Mouse (Mus musculus) liver, embryonic 11.5 days (tissue): Measurements from ENCODE around the gene Hmgcs2. TPM values are rescaled to one million over a fixed set of nuclear protein-coding genes. Genes with fewer than 3 reads are reported as not detected.

Source experiments
- ATAC-seq: fragments of 200-750 bp; cut with Nextera tagmentation; replicated peaks from 2 replicates; pipeline ENCODE4 v1.8.0; 2017; ENCODE audit warnings: moderate number of reproducible peaks, mild to moderate bottlenecking, moderate TSS enrichment, moderate library complexity; ENCODE audit not compliant: low FRiP score
- DNase-seq: peaks from one replicate; pipeline ENCODE4 v3.0.0-alpha.2; 2017; ENCODE audit warnings: low spot score
- H3K27ac ChIP-seq: fragments of 300-500 bp; sonication (generic); 2 replicates; pipeline ENCODE4 v1.5.1; 2014; ENCODE audit warnings: mild to moderate bottlenecking, low read depth, low read length, control low read depth
- H3K27me3 ChIP-seq: fragments of 300-500 bp; sonication (generic); replicated peaks from 2 replicates; pipeline ENCODE4 v1.6.1; 2014; ENCODE audit warnings: low read length, mixed read lengths; ENCODE audit not compliant: control insufficient read depth, insufficient read depth
- H3K36me3 ChIP-seq: fragments of 300-500 bp; sonication (generic); 2 replicates; pipeline ENCODE4 v1.6.1; 2014; ENCODE audit warnings: mild to moderate bottlenecking, low read length, moderate library complexity, mixed read lengths; ENCODE audit not compliant: control insufficient read depth, insufficient read depth
- H3K4me1 ChIP-seq: fragments of 300-500 bp; sonication (generic); replicated peaks from 2 replicates; pipeline ENCODE4 v1.6.1; 2014; ENCODE audit warnings: low read length, mixed read lengths; ENCODE audit not compliant: control insufficient read depth, insufficient read depth
- H3K4me2 ChIP-seq: fragments of 300-500 bp; sonication (generic); 2 replicates; pipeline ENCODE4 v1.6.1; 2014; ENCODE audit warnings: mild to moderate bottlenecking, control low read depth, moderate library complexity
- H3K4me3 ChIP-seq: fragments of 300-500 bp; sonication (generic); 2 replicates; pipeline ENCODE4 v1.5.1; 2014; ENCODE audit warnings: low read depth, low read length, control low read depth
- H3K9ac ChIP-seq: fragments of 300-500 bp; sonication (generic); 2 replicates; pipeline ENCODE4 v1.6.1; 2014; ENCODE audit warnings: low read depth, low read length, control low read depth
- H3K9me3 ChIP-seq: fragments of 300-500 bp; sonication (generic); 2 replicates; pipeline ENCODE4 v1.6.1; 2016; ENCODE audit warnings: low read length, inconsistent platforms, mixed read lengths; ENCODE audit not compliant: control insufficient read depth
- WGBS: fragments of 180-500 bp; shearing (Covaris S2); extraction: QIAGEN DNeasy Blood & Tissue Kit; methylation state at CpG from one replicate; pipeline ENCODE4 v1.1.7; 2014; 5-methylcytosine and 5-hydroxymethylcytosine counted together
- polyA plus RNA-seq: library from polyadenylated mRNA; unstranded; fragments of >200 nt; fragmentation: Nextera tagmentation; extraction: Ambion mirVana; gene quantifications from 2 replicates; pipeline ENCODE4 v1.2.1, GENCODE M21; 2014

Gene Hmgcs2
- polyA plus RNA-seq, 1 experiment from 2014 or later, result 29.9 TPM

DNA sequence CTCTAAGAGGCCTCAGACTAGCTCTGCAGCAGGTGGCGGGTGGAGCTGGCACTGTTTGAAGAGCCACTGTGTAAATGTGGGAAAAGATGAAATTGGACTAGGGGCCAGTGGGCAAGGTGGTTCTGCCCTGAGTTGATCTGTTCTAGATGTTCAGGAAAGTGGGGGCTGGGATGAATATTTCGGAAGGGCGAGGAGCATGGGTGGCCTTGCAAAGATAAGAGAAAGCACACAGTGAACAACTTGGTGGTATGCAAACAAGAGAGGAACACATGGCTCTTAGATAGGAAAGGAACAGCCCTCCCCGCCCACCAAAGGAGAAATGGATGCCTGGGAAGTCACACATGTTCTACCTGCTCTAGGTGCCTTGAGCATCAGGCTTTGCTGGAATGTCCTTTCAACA, 18.8 kb upstream of the Hmgcs2 start:
- peak; percentile 43 for DNase-seq
- peak; percentile 91 for ATAC-seq
- H3K36me3 ChIP-seq, result no peaks in the 10 kb centered on the region
- no peak overlapping the region for H3K4me2 ChIP-seq
- 52% methylated on average over 4 of the region's 4 CpGs for WGBS
- H3K9ac ChIP-seq, result no peak overlapping the region
- H3K27ac ChIP-seq, result no peak overlapping the region
- no peak overlapping the region for H3K4me3 ChIP-seq
- H3K9me3 ChIP-seq, result no peaks in the 10 kb centered on the region
- no peaks in the 10 kb centered on the region for H3K27me3 ChIP-seq
- peaks cover 5% of the 10 kb centered on the region; the same call in 1 of the 2 replicates for H3K4me1 ChIP-seq

DNA sequence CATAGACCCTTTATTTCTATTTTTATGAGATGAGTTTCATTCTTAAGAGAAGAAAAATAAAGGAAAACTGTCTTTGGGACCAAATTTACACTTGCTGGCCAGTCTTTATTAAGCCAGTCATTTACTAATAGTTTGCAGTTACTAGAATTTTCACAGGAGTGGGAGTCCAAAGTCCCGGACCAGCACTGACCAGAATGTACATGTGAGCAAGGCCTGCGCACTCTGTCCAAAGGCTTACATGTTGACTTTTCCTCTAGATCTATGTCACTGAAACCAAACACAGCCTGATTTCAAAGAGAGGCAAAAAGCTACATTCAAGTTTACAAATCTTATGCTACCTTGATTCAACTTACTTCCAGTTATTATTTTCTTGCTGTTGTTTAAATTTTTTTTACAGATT, 18.1 kb upstream of the Hmgcs2 start:
- ATAC-seq, result no peak

DNA sequence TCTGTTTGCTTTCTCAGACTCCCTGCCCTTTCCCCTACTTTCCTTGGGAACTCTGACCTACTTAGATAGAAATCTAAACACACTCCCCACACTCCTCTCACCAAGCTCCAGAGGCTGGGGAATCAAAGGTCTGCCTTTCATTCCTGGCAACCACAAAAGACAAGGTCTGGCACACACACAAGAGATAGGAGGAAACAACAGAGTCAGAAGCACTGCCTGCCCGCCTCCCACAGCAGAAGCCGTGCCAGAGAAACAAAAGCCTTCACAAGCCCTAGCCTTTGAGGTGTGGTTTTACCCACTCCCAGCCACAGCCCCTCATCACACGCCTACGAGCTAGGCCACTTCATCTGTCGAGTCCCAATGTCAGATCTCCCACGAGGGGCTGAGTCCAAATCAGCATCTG, 13.0 kb upstream of the Hmgcs2 start:
- DNase-seq (no peak), ATAC-seq (no peak)
- Histone ChIP-seq H3K9ac (no peak overlapping the region), H3K27me3 (no peaks in the 10 kb centered on the region), H3K9me3 (no peaks in the 10 kb centered on the region), H3K27ac (peak overlapping the region; percentile 16; the same call in 1 of the 2 replicates), H3K4me1 (peaks cover 4% of the 10 kb centered on the region; the same call in 1 of the 2 replicates), H3K36me3 (no peaks in the 10 kb centered on the region), H3K4me3 (no peak overlapping the region), H3K4me2 (no peak overlapping the region)
- 35% methylated on average over 6 of the region's 6 CpGs for WGBS

More for the DNA sequence above, 18.1 kb upstream of the Hmgcs2 start:
- no peak for DNase-seq
- Histone ChIP-seq H3K4me1 (peaks cover 5% of the 10 kb centered on the region; the same call in 1 of the 2 replicates), H3K4me3 (no peak overlapping the region), H3K9me3 (no peaks in the 10 kb centered on the region), H3K27me3 (no peaks in the 10 kb centered on the region), H3K9ac (no peak overlapping the region), H3K4me2 (no peak overlapping the region), H3K27ac (no peak overlapping the region), H3K36me3 (no peaks in the 10 kb centered on the region)
- WGBS, result 88% methylated on average over 2 of the region's 2 CpGs

DNA sequence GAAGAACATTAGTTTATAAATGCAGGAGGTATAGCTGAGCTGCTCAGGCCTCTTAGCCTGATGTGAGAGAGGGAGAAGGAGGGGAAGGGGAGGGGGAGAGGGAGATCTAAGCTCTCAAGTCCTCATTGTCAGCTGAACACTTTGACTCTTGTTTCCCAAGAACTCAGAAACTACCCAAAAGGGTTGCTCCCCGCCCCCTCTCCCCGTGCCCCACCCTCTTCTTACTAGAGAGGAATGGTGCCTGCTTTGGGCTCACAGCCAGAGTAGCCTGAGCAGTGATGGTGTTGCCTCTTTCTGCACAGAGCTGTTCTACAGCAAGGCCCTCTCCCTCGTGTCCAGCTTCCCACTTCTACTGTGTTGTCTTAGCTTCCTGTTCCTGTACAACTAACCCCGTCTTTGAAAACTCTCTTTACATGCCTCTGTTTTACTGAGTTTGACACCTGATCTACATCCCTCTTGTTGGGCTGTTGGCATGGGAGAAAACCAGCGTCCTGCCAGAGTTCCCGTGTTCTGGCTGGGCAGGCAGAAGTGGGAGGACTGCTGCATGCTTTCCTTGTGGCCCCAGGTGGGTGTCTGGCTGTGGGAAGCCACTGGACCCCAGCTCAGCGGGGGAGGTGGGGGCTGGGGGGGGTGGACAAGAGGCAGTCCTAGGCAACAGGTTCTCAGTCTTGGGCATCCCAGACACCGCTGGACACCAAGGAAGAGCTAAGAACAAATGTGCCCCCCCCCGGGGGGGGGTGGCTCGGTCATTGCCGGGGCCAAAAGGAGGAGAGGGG, 6.4 kb upstream of the Hmgcs2 start:
- no peaks in the 10 kb centered on the region for H3K27me3 ChIP-seq
- H3K4me3 ChIP-seq, result no peak overlapping the region
- H3K9ac ChIP-seq, result no peak overlapping the region
- ATAC-seq (no peak), DNase-seq (no peak)
- H3K27ac ChIP-seq, result no peak overlapping the region
- H3K9me3 ChIP-seq, result no peaks in the 10 kb centered on the region
- WGBS, result 63% methylated on average over 11 of the region's 11 CpGs
- no peaks in the 10 kb centered on the region for H3K36me3 ChIP-seq
- no peak overlapping the region for H3K4me2 ChIP-seq
- 0 out of 2 replicates have a peak, but pooled peaks cover 5% of the 10 kb centered on the region for H3K4me1 ChIP-seq

DNA sequence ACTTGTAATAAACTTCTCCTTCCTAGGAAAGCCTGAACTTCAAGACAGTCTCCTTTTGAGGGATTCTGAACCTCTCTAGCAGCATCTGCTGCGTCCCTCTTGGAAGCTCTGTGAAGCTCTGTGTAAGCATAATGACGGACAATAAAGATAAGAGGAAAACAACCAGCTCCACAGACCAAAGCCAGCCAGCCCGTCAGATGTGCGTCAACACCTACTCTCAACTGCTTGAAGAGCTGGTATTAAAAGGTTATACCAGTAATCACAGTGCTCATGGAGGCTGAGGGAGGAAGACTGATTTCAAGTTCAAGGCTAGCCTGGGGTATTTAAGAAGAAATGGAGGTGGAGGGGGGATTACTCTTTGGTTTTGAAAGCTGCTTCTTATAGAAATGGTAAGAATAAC, 553 bp upstream of the Hmgcs2 start:
- no peak for ATAC-seq
- Histone ChIP-seq H3K9me3 (no peaks in the 10 kb centered on the region), H3K27ac (no peak overlapping the region), H3K4me3 (no peak overlapping the region), H3K9ac (no peak overlapping the region), H3K36me3 (no peaks in the 10 kb centered on the region), H3K27me3 (no peaks in the 10 kb centered on the region), H3K4me2 (no peak overlapping the region; the same call in 1 of the 2 replicates), H3K4me1 (peaks cover 15% of the 10 kb centered on the region)
- 32% methylated on average over 4 of the region's 4 CpGs for WGBS
- DNase-seq, result no peak

DNA sequence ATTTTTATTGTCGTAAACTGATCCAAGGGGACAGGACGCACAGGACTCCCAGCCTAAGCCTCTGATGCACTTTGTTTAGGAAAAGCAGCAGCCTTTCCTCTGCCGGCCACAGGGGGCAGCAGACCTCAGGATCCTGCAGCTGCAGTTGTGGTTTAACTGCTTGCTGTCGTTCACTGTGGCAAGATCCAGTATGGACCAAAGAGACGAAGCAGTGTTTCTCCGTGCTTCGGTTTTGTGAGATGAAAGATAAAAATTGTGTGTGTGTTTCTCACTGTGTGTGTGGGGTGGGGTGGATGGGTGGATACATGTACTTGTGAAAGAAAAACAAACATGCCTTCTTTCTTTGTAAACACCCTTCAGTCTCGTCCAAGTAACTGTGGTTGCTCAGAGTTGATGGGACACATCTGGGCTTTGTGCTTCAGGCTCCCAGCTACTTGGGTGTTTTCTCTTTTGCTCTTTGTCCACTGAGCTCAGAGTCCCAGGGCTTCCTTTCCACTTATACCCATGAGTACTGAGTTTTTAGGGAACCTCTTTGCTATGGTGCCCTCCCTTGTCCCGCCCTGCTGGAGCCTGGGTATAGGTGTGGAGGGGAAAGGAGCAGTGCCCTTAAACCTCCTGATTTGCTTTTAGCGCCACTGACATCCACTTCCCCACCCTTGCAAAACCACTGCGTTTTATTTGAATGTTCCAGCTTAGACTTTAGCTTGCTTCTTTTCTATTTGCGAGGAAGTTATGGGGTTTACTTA, 871 bp downstream of the Hmgcs2 start:
- H3K4me3 ChIP-seq, result peak overlapping the region; percentile 7; the same call in 1 of the 2 replicates
- no peaks in the 10 kb centered on the region for H3K27me3 ChIP-seq
- 30% methylated on average over 12 of the region's 12 CpGs for WGBS
- peak; percentile 74 for ATAC-seq
- H3K4me1 ChIP-seq, result peaks cover 12% of the 10 kb centered on the region
- no peaks in the 10 kb centered on the region for H3K36me3 ChIP-seq
- peak; percentile 43 for DNase-seq
- no peak overlapping the region for H3K9ac ChIP-seq
- no peaks in the 10 kb centered on the region for H3K9me3 ChIP-seq
- H3K4me2 ChIP-seq, result peak overlapping the region; percentile 46
- no peak overlapping the region for H3K27ac ChIP-seq

DNA sequence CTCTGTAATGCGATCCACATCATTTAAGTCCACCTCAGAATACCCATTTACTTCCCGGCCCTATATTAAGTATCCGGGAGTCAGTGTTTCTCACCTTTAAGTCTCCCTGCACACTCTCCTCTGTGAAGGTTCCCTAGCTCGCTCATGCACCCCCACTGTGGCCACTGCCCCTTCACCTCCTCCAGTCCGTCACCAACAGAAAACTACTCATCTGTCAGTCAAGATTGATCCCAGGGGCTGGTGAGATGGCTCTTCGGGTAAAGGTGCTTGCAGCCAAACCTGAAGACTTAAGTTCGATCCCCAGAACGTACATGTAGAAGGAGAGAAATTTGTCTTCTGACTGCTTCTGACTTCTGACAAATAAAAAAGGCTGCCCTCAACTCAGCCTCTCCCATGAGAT, 2.2 kb downstream of the Hmgcs2 start:
- H3K27me3 ChIP-seq, result no peaks in the 10 kb centered on the region
- H3K9me3 ChIP-seq, result no peaks in the 10 kb centered on the region
- peaks cover 12% of the 10 kb centered on the region for H3K4me1 ChIP-seq
- no peak overlapping the region for H3K4me3 ChIP-seq
- no peaks in the 10 kb centered on the region for H3K36me3 ChIP-seq
- WGBS, result 91% methylated on average over 8 of the region's 8 CpGs
- H3K4me2 ChIP-seq, result no peak overlapping the region
- DNase-seq (no peak), ATAC-seq (no peak)
- no peak overlapping the region for H3K9ac ChIP-seq
- H3K27ac ChIP-seq, result no peak overlapping the region

DNA sequence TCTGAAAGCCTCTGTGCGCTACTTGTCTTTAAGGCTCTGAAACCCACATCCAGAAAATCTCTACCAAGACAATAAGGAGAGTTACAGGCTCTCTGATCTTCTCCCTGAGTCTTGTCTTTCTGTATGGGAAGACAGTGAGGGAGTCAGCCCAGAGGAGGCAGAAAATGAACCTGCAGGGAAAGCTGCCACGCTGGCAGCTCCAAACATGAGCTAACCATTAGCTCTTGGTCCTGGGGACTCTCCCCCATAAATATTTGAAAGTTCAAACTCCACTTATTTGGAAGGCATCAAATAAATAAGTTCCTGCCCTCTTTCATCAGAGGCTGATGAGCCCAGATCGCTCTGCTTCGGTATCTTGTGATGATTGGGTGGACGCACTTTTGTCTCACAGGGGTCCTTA, 3.0 kb downstream of the Hmgcs2 start:
- ATAC-seq (no peak), DNase-seq (no peak)
- Histone ChIP-seq H3K4me1 (peaks cover 12% of the 10 kb centered on the region), H3K4me3 (no peak overlapping the region), H3K4me2 (no peak overlapping the region), H3K27me3 (no peaks in the 10 kb centered on the region), H3K36me3 (no peaks in the 10 kb centered on the region), H3K9me3 (no peaks in the 10 kb centered on the region), H3K27ac (no peak overlapping the region), H3K9ac (no peak overlapping the region)
- 85% methylated on average over 5 of the region's 5 CpGs for WGBS
